Mouse (Mus musculus) embryo, embryonic 9.5 days (tissue): ENCODE measurements around the gene Otx2.

ENCODE experiments used
- DNase-seq: peaks from one replicate; pipeline ENCODE4 v3.0.0-alpha.2; 2017; ENCODE audit errors: extremely low spot score

The Otx2 gene

GRCm38 (mm10) chr14:48673541-48673940 lies at the start of gene Otx2:
TSS of gene Otx2 (minus strand) at chr14:48673819.
- peak; percentile 44 for DNase-seq

- DNase-seq = no peak
These were observed 49.1 kb upstream of the Otx2 start for GRCm38 (mm10) chr14:48722763-48723162.

- no peak for DNase-seq
These were observed 45.7 kb upstream of the Otx2 start for GRCm38 (mm10) chr14:48719296-48719695.

- DNase-seq = no peak
These were observed 44.1 kb upstream of the Otx2 start for GRCm38 (mm10) chr14:48717632-48718279.

- DNase-seq = no peak
These were observed 42.8 kb upstream of the Otx2 start for GRCm38 (mm10) chr14:48716456-48716855.

GRCm38 (mm10) chr14:48710871-48711370 lies 37.3 kb upstream of the Otx2 start:
- DNase-seq = no peak

GRCm38 (mm10) chr14:48710062-48710870 lies 36.6 kb upstream of the Otx2 start:
- peak; percentile 8 for DNase-seq

GRCm38 (mm10) chr14:48709371-48710061 lies 35.9 kb upstream of the Otx2 start:
- DNase-seq = peak; percentile 73

- peak; percentile 10 for DNase-seq
These were observed 34.3 kb upstream of the Otx2 start for GRCm38 (mm10) chr14:48707844-48708383.

GRCm38 (mm10) chr14:48707391-48707790 lies 33.8 kb upstream of the Otx2 start:
- no peak for DNase-seq

- DNase-seq = no peak
These were observed 27.3 kb upstream of the Otx2 start for GRCm38 (mm10) chr14:48700790-48701370.

GRCm38 (mm10) chr14:48679590-48679989 lies 6.0 kb upstream of the Otx2 start:
- no peak for DNase-seq

- DNase-seq = no peak
These were observed 5.1 kb upstream of the Otx2 start for GRCm38 (mm10) chr14:48678674-48679073.

- DNase-seq = peak; percentile 44
These were observed 615 bp upstream of the Otx2 start for GRCm38 (mm10) chr14:48674036-48674831.

GRCm38 (mm10) chr14:48672611-48673176 lies 925 bp downstream of the Otx2 start:
- peak; percentile 25 for DNase-seq

GRCm38 (mm10) chr14:48671480-48672240 lies 2.0 kb downstream of the Otx2 start:
- peak; percentile 33 for DNase-seq

- DNase-seq = peak; percentile 8
These were observed 2.7 kb downstream of the Otx2 start for GRCm38 (mm10) chr14:48670761-48671479.

GRCm38 (mm10) chr14:48670258-48670630 lies 3.4 kb downstream of the Otx2 start:
- no peak for DNase-seq
